Mouse (Mus musculus): ENCODE measurements at regions not wholly inside any gene's neighbourhood (a gene's known extent, or its start where the extent isn't known, plus 50 kb on each side); places are given as distances from the start of the nearest gene placed in this dataset.

GRCm38 (mm10) chr1:126880801-126881200 lies 50.2 kb upstream of the Nckap5 start:
- TF ChIP-seq CTCF (IDR thresholded peaks at IDR 0.05) (no peak), POLR2A (IDR thresholded peaks at IDR 0.05; ENCODE audit: insufficient read depth, low read depth, low read length) (no peak)
